35 mouse cellular contexts compared by ENCODE assay signal in the genomic region with DNA sequence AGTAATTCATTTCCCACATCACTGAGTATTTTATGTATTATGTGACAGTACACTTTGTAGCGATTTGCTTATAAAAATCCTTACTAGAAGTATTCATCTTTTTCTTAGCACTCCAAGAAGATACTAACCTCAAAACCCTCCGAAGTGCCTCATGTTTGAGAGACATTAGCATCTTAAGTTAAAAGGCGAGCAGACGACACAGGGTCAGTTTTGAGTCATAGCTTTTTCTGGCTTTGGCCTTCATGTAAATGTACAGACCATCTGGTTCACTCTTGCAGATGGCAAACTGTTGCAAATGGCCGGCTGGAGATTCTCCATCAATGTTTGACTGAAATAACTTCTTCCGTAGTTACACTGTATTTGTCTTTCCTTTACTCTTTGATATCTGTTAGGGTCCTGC.
"Had no signal": no experiment of that assay in that cellular context is flagged by ENCODE, and none has a peak within 500 bp of the region (broad histone marks: within the 10 kb centered on the region; RNA-seq: fewer than 3 reads in every experiment).

No protein-coding gene starts in this region.

- H3K4me2 ChIP-seq: heart, embryonic 11.5 days; heart, embryonic 12.5 days; heart, embryonic 13.5 days; heart, embryonic 15.5 days; hindbrain, embryonic 12.5 days; hindbrain, embryonic 13.5 days; hindbrain, embryonic 14.5 days; hindbrain, embryonic 15.5 days; intestine, embryonic 15.5 days; kidney, embryonic 15.5 days had no signal

- H3K4me3 ChIP-seq: heart, embryonic 10.5 days; heart, embryonic 12.5 days; heart, embryonic 13.5 days; heart, embryonic 15.5 days; hindbrain, embryonic 10.5 days; hindbrain, embryonic 12.5 days; hindbrain, embryonic 13.5 days; hindbrain, embryonic 15.5 days; intestine, embryonic 15.5 days; kidney, embryonic 15.5 days; layer of hippocampus, adult 2 months had no signal

- H3K9ac ChIP-seq: heart, embryonic 12.5 days; heart, embryonic 13.5 days; heart, embryonic 15.5 days; hindbrain, embryonic 12.5 days; hindbrain, embryonic 13.5 days; hindbrain, embryonic 14.5 days; hindbrain, embryonic 15.5 days; intestine, embryonic 15.5 days; kidney, embryonic 15.5 days had no signal

- DNase-seq: heart, postnatal 10 days; heart, postnatal 14 days; heart, postnatal 36 days; heart, postnatal 4 days; kidney, adult 11 months; kidney, adult 18-20 months; kidney, adult 2 months; kidney, adult 8-10 months; kidney, adult 9 months; kidney, postnatal 10 days; kidney, postnatal 14 days; kidney, postnatal 25 days; kidney, postnatal 36 days; kidney, postnatal 4 days; layer of hippocampus, adult 9-11 months; layer of hippocampus, postnatal 36 days had no signal

- H3K27ac ChIP-seq: heart, embryonic 10.5 days; heart, embryonic 13.5 days; heart, embryonic 15.5 days; hindbrain, embryonic 10.5 days; hindbrain, embryonic 12.5 days; hindbrain, embryonic 13.5 days; hindbrain, embryonic 14.5 days; hindbrain, embryonic 15.5 days; hindbrain, postnatal 0 days; intestine, embryonic 15.5 days; kidney, embryonic 15.5 days; kidney, postnatal 0 days; layer of hippocampus, adult 2 months had no signal

- H3K27me3 ChIP-seq: heart, embryonic 12.5 days; heart, embryonic 13.5 days; heart, embryonic 15.5 days; hindbrain, embryonic 12.5 days; hindbrain, embryonic 13.5 days; hindbrain, embryonic 15.5 days; intestine, embryonic 15.5 days; kidney, embryonic 15.5 days had no signal

- ATAC-seq: hindbrain, embryonic 16.5 days; hindbrain, postnatal 0 days; inflammation-experienced regulatory T-cells, adult 6 months; intestine, embryonic 15.5 days; intestine, embryonic 16.5 days; intestine, postnatal 0 days had no signal

- H3K9me3 ChIP-seq: heart, embryonic 10.5 days; heart, embryonic 12.5 days; heart, embryonic 13.5 days; heart, embryonic 15.5 days; hindbrain, embryonic 10.5 days; hindbrain, embryonic 12.5 days; hindbrain, embryonic 13.5 days; hindbrain, embryonic 15.5 days; intestine, embryonic 15.5 days; kidney, embryonic 15.5 days had no signal

- H3K36me3 ChIP-seq: heart, embryonic 10.5 days; heart, embryonic 12.5 days; heart, embryonic 13.5 days; heart, embryonic 15.5 days; hindbrain, embryonic 10.5 days; hindbrain, embryonic 12.5 days; hindbrain, embryonic 13.5 days; hindbrain, embryonic 15.5 days; intestine, embryonic 15.5 days; kidney, embryonic 15.5 days had no signal

- H3K4me1 ChIP-seq: heart, embryonic 10.5 days; heart, embryonic 12.5 days; hindbrain, embryonic 12.5 days; hindbrain, embryonic 15.5 days; intestine, embryonic 15.5 days had no signal
